Mouse (Mus musculus): ENCODE measurements at regions not wholly inside any gene's neighbourhood (a gene's known extent, or its start where the extent isn't known, plus 50 kb on each side); places are given as distances from the start of the nearest gene placed in this dataset.

GRCm38 (mm10) chr8:53994208-53994607 lies 83.2 kb upstream of the Vegfc start:
- no peak overlapping the region for H3K4me3 ChIP-seq (replicated peaks; ENCODE audit: low read length)
- no peak overlapping the region for H3K9ac ChIP-seq (replicated peaks; ENCODE audit: low read depth, low read length)
- no peaks in the 10 kb centered on the region for H3K27me3 ChIP-seq (replicated peaks; ENCODE audit: control insufficient read depth, insufficient read depth, low read length)
- H3K4me2 ChIP-seq (ENCODE audit: low read length), result no peak overlapping the region
- 86% methylated on average over 3 of the region's 3 CpGs for WGBS
- H3K27ac ChIP-seq (ENCODE audit: low read length), result no peak overlapping the region
- no peaks in the 10 kb centered on the region for H3K9me3 ChIP-seq (ENCODE audit: control insufficient read depth, low read length)
- ATAC-seq, result no peak
- H3K4me1 ChIP-seq (replicated peaks; ENCODE audit: control insufficient read depth, insufficient read depth, low read length), result no peaks in the 10 kb centered on the region
- no peaks in the 10 kb centered on the region for H3K36me3 ChIP-seq (ENCODE audit: control insufficient read depth, insufficient read depth)

GRCm38 (mm10) chr8:53997461-53997860 lies 79.9 kb upstream of the Vegfc start:
- ATAC-seq, result no peak
- Histone ChIP-seq H3K9ac (replicated peaks; ENCODE audit: low read depth, low read length) (no peak overlapping the region), H3K4me2 (ENCODE audit: low read length) (no peak overlapping the region), H3K36me3 (ENCODE audit: control insufficient read depth, insufficient read depth) (no peaks in the 10 kb centered on the region), H3K4me3 (replicated peaks; ENCODE audit: low read length) (no peak overlapping the region), H3K4me1 (replicated peaks; ENCODE audit: control insufficient read depth, insufficient read depth, low read length) (no peaks in the 10 kb centered on the region), H3K9me3 (ENCODE audit: control insufficient read depth, low read length) (no peaks in the 10 kb centered on the region), H3K27ac (ENCODE audit: low read length) (no peak overlapping the region), H3K27me3 (replicated peaks; ENCODE audit: control insufficient read depth, insufficient read depth, low read length) (no peaks in the 10 kb centered on the region)
- 58% methylated on average over 2 of the region's 2 CpGs for WGBS

- Histone ChIP-seq H3K9me3 (ENCODE audit: control insufficient read depth, low read length) (no peaks in the 10 kb centered on the region), H3K9ac (replicated peaks; ENCODE audit: low read depth, low read length) (no peak overlapping the region), H3K4me1 (replicated peaks; ENCODE audit: control insufficient read depth, insufficient read depth, low read length) (no peaks in the 10 kb centered on the region), H3K27me3 (replicated peaks; ENCODE audit: control insufficient read depth, insufficient read depth, low read length) (no peaks in the 10 kb centered on the region), H3K36me3 (ENCODE audit: control insufficient read depth, insufficient read depth) (no peaks in the 10 kb centered on the region), H3K4me3 (replicated peaks; ENCODE audit: low read length) (no peak overlapping the region), H3K27ac (ENCODE audit: low read length) (no peak overlapping the region), H3K4me2 (ENCODE audit: low read length) (no peak overlapping the region)
- ATAC-seq, result no peak
- WGBS, result 48% methylated on average over 1 of the region's 1 CpGs
Observed at GRCm38 (mm10) chr8:54002948-54003347, 74.5 kb upstream of the Vegfc start.

- 24% methylated on average over 3 of the region's 3 CpGs for WGBS
- Histone ChIP-seq H3K9me3 (ENCODE audit: control insufficient read depth, low read length) (no peaks in the 10 kb centered on the region), H3K36me3 (ENCODE audit: control insufficient read depth, insufficient read depth) (no peaks in the 10 kb centered on the region), H3K4me3 (replicated peaks; ENCODE audit: low read length) (no peak overlapping the region), H3K27ac (ENCODE audit: low read length) (no peak overlapping the region), H3K9ac (replicated peaks; ENCODE audit: low read depth, low read length) (no peak overlapping the region), H3K4me2 (ENCODE audit: low read length) (no peak overlapping the region), H3K4me1 (replicated peaks; ENCODE audit: control insufficient read depth, insufficient read depth, low read length) (no peaks in the 10 kb centered on the region), H3K27me3 (replicated peaks; ENCODE audit: control insufficient read depth, insufficient read depth, low read length) (no peaks in the 10 kb centered on the region)
- no peak for ATAC-seq
Observed at GRCm38 (mm10) chr8:54014096-54014495, 63.3 kb upstream of the Vegfc start.

GRCm38 (mm10) chr8:54018535-54019165 lies 58.8 kb upstream of the Vegfc start:
- Histone ChIP-seq H3K9ac (replicated peaks; ENCODE audit: low read depth, low read length) (no peak overlapping the region), H3K4me3 (replicated peaks; ENCODE audit: low read length) (no peak overlapping the region), H3K4me2 (ENCODE audit: low read length) (no peak overlapping the region), H3K27ac (ENCODE audit: low read length) (no peak overlapping the region), H3K27me3 (replicated peaks; ENCODE audit: control insufficient read depth, insufficient read depth, low read length) (no peaks in the 10 kb centered on the region), H3K9me3 (ENCODE audit: control insufficient read depth, low read length) (no peaks in the 10 kb centered on the region), H3K36me3 (ENCODE audit: control insufficient read depth, insufficient read depth) (no peaks in the 10 kb centered on the region), H3K4me1 (replicated peaks; ENCODE audit: control insufficient read depth, insufficient read depth, low read length) (no peaks in the 10 kb centered on the region)
- no peak for ATAC-seq
- WGBS, result 16% methylated on average over 3 of the region's 3 CpGs

All from forebrain, embryonic 16.5 days (tissue).